Mouse (Mus musculus): ENCODE measurements at regions not wholly inside any gene's neighbourhood (a gene's known extent, or its start where the extent isn't known, plus 50 kb on each side); places are given as distances from the start of the nearest gene placed in this dataset.

DNA sequence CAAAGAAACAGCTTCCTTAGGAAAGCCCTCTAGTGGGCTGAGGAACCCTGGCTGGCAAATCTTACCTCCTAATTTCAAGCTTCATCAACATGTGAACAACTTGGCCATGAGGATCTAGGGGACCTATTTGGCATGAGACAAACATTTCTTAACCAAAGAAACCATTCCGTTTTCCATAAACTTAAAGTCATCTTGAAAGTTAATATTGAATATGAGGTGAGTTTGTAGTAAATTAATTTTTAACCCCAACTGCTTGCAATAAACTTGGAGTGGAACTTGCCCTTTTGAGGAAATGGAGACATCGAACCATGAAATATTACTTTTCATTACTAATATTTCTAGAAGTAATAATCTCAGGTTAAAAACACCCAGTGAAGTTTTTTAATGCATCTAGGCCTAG lies 229.7 kb downstream of the Cdh26 start:
- Histone ChIP-seq H3K4me1 (ENCODE audit: insufficient read depth, low read depth, low read length) (no peaks in the 10 kb centered on the region), H3K36me3 (replicated peaks) (no peaks in the 10 kb centered on the region), H3K27me3 (ENCODE audit: insufficient read depth, low read length) (no peaks in the 10 kb centered on the region), H3K4me3 (ENCODE audit: low read depth, low read length) (no peak overlapping the region), H3K9me3 (replicated peaks) (peaks cover 78% of the 10 kb centered on the region)
- no peak for DNase-seq (ENCODE audit: low spot score)
- no peak for TF ChIP-seq GATA2 (IDR thresholded peaks at IDR 0.05; ENCODE audit: borderline replicate concordance, low read depth, low read length)
- TF ChIP-seq POLR2AphosphoS5 (IDR thresholded peaks at IDR 0.05; ENCODE audit: insufficient replicate concordance, low read depth, low read length) = no peak
- TF ChIP-seq GATA1 (IDR thresholded peaks at IDR 0.05; ENCODE audit: borderline replicate concordance, low read length) = no peak
- no peak for TF ChIP-seq TAL1 (conservative IDR thresholded peaks at IDR 0.05; ENCODE audit: low read depth, low read length)
- no peak for TF ChIP-seq CTCF (IDR thresholded peaks at IDR 0.05; ENCODE audit: low read depth, low read length)
- ATAC-seq (ENCODE audit: extremely low read depth, insufficient number of reproducible peaks, low FRiP score, poor library complexity, severe bottlenecking) = no peak

DNA sequence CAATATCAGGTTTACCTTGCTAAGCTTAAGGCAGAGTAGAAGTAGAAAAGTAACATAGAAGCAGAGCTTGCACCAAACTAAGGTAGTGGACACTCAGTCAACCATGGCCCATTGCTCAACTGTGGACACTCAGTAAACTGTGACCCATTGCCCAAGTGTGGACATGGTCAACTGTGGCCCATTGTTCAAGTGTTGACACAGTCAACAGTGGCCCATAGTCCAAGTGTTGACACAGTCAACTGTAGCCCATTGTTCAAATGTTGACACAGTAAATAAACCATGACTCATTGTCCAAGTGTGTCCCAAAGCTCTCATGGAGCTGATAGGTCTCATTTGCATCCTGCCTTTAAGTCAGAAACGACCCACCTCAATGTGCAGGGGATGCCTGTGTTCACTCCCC lies 232.1 kb downstream of the Cdh26 start:
- Histone ChIP-seq H3K4me3 (ENCODE audit: low read depth, low read length) (no peak overlapping the region), H3K27me3 (ENCODE audit: insufficient read depth, low read length) (no peaks in the 10 kb centered on the region), H3K36me3 (replicated peaks) (no peaks in the 10 kb centered on the region), H3K9me3 (replicated peaks) (peaks cover 90% of the 10 kb centered on the region), H3K4me1 (ENCODE audit: insufficient read depth, low read depth, low read length) (no peaks in the 10 kb centered on the region)
- DNase-seq (ENCODE audit: low spot score) = no peak
- TF ChIP-seq GATA2 (IDR thresholded peaks at IDR 0.05; ENCODE audit: borderline replicate concordance, low read depth, low read length) (no peak), TAL1 (conservative IDR thresholded peaks at IDR 0.05; ENCODE audit: low read depth, low read length) (no peak), CTCF (IDR thresholded peaks at IDR 0.05; ENCODE audit: low read depth, low read length) (no peak), GATA1 (IDR thresholded peaks at IDR 0.05; ENCODE audit: borderline replicate concordance, low read length) (no peak), POLR2AphosphoS5 (IDR thresholded peaks at IDR 0.05; ENCODE audit: insufficient replicate concordance, low read depth, low read length) (no peak)
- no peak for ATAC-seq (ENCODE audit: extremely low read depth, insufficient number of reproducible peaks, low FRiP score, poor library complexity, severe bottlenecking)

DNA sequence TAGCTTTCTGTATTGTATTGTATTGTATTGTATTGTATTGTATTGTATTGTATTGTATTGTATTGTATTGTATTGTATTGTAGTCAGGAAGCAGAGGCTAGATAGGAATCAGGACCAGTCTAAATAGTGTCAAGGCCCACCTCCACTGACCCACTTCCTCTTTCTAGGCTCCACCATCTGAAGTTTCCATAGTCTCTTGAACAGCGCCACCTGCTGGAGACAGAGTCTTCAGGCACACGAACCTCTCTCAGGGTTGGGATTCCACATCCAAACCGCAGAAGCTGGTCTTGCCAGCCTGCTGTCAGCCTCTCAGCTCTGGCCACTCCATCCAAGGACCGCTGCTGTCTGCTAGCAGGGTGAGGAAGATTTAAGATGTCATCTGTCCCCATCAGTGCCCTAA lies 234.6 kb downstream of the Cdh26 start:
- peaks cover 82% of the 10 kb centered on the region for H3K9me3 ChIP-seq (replicated peaks)
- no peaks in the 10 kb centered on the region for H3K27me3 ChIP-seq (ENCODE audit: insufficient read depth, low read length)
- DNase-seq (ENCODE audit: low spot score) (no peak), ATAC-seq (ENCODE audit: extremely low read depth, insufficient number of reproducible peaks, low FRiP score, poor library complexity, severe bottlenecking) (no peak)
- TF ChIP-seq TAL1 (conservative IDR thresholded peaks at IDR 0.05; ENCODE audit: low read depth, low read length) = no peak
- no peak for TF ChIP-seq POLR2AphosphoS5 (IDR thresholded peaks at IDR 0.05; ENCODE audit: insufficient replicate concordance, low read depth, low read length)
- TF ChIP-seq GATA1 (IDR thresholded peaks at IDR 0.05; ENCODE audit: borderline replicate concordance, low read length) = no peak
- no peak for TF ChIP-seq GATA2 (IDR thresholded peaks at IDR 0.05; ENCODE audit: borderline replicate concordance, low read depth, low read length)
- no peaks in the 10 kb centered on the region for H3K4me1 ChIP-seq (ENCODE audit: insufficient read depth, low read depth, low read length)
- H3K36me3 ChIP-seq (replicated peaks) = no peaks in the 10 kb centered on the region
- no peak overlapping the region for H3K4me3 ChIP-seq (ENCODE audit: low read depth, low read length)

DNA sequence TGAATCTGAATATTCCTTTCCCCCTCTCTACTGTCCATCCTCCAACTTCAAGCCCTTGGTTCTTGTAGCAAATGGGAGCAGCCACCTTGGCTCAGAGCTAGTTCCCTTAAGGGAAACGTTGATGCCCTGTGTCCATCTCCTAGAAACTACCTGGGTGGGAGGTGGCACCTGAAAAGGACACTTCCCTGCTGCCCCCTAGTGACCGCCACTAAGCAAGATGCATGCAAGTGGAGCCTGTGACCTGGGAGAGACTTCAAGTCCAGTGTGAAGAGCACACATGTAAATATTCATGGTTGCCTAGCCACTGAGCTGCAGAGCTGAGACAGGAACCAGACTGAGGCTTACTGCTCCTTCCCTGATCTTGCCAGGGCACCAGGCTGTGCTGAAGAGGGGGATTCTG lies 238.1 kb downstream of the Cdh26 start:
- DNase-seq (ENCODE audit: low spot score) (no peak), ATAC-seq (ENCODE audit: extremely low read depth, insufficient number of reproducible peaks, low FRiP score, poor library complexity, severe bottlenecking) (no peak)
- Histone ChIP-seq H3K36me3 (replicated peaks) (no peaks in the 10 kb centered on the region), H3K9me3 (replicated peaks) (peaks cover 87% of the 10 kb centered on the region), H3K4me3 (ENCODE audit: low read depth, low read length) (no peak overlapping the region), H3K4me1 (ENCODE audit: insufficient read depth, low read depth, low read length) (no peaks in the 10 kb centered on the region), H3K27me3 (ENCODE audit: insufficient read depth, low read length) (no peaks in the 10 kb centered on the region)
- TF ChIP-seq CTCF (IDR thresholded peaks at IDR 0.05; ENCODE audit: low read depth, low read length) = no peak
- no peak for TF ChIP-seq GATA1 (IDR thresholded peaks at IDR 0.05; ENCODE audit: borderline replicate concordance, low read length)
- TF ChIP-seq TAL1 (conservative IDR thresholded peaks at IDR 0.05; ENCODE audit: low read depth, low read length) = no peak
- no peak for TF ChIP-seq GATA2 (IDR thresholded peaks at IDR 0.05; ENCODE audit: borderline replicate concordance, low read depth, low read length)

DNA sequence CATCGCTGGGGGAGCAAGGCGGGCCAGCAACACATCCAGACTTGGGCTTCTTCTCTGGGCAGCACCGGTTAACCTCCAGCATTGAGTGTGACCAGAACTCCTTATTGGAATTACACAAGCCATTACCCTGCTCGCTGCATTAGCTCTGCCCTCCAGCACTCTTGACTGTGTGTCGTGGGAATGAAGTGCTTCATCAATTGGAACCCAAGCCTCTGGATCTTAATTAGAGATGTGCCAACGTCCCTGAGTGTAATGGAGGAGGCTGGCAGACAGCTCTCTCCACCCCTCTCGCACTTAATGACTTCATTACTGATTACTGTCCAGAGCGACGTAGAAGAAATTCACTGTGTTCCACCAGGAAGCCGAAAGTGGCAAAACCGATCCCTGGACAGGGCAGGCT lies 240.6 kb downstream of the Cdh26 start:
- ATAC-seq (ENCODE audit: extremely low read depth, insufficient number of reproducible peaks, low FRiP score, poor library complexity, severe bottlenecking) = no peak

DNA sequence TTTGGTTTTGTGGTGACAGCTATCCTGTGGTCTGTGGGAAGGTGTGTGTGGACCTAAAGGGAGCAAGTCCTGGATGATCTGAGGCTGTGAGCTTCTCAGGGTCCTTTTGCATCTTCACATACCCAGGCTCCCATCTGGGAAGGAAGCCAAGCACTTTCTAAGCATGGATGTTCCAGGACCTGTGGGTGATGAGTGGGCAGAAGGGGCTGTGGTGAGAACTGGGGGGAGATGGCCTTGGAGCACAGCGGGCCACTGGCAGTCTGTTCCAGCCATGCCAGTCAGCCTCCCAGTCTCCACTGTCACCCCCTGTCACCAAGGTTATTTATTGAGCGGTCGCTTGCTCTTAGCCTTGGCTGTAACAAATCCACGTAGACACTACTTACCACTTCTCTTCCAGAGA lies 243.3 kb downstream of the Cdh26 start:
- no peaks in the 10 kb centered on the region for H3K27me3 ChIP-seq (ENCODE audit: insufficient read depth, low read length)
- H3K4me1 ChIP-seq (ENCODE audit: insufficient read depth, low read depth, low read length) = no peaks in the 10 kb centered on the region
- ATAC-seq (ENCODE audit: extremely low read depth, insufficient number of reproducible peaks, low FRiP score, poor library complexity, severe bottlenecking) = no peak
- no peak overlapping the region for H3K4me3 ChIP-seq (ENCODE audit: low read depth, low read length)
- no peaks in the 10 kb centered on the region for H3K36me3 ChIP-seq (replicated peaks)
- TF ChIP-seq GATA1 (IDR thresholded peaks at IDR 0.05; ENCODE audit: borderline replicate concordance, low read length) (no peak), POLR2AphosphoS5 (IDR thresholded peaks at IDR 0.05; ENCODE audit: insufficient replicate concordance, low read depth, low read length) (no peak), CTCF (IDR thresholded peaks at IDR 0.05; ENCODE audit: low read depth, low read length) (no peak), GATA2 (IDR thresholded peaks at IDR 0.05; ENCODE audit: borderline replicate concordance, low read depth, low read length) (no peak), TAL1 (conservative IDR thresholded peaks at IDR 0.05; ENCODE audit: low read depth, low read length) (no peak)
- DNase-seq (ENCODE audit: low spot score) = no peak
- H3K9me3 ChIP-seq (replicated peaks) = peaks cover 89% of the 10 kb centered on the region

More for the DNA sequence above, 240.6 kb downstream of the Cdh26 start:
- Histone ChIP-seq H3K9me3 (replicated peaks) (peaks cover 87% of the 10 kb centered on the region), H3K4me3 (ENCODE audit: low read depth, low read length) (no peak overlapping the region), H3K36me3 (replicated peaks) (no peaks in the 10 kb centered on the region), H3K27me3 (ENCODE audit: insufficient read depth, low read length) (no peaks in the 10 kb centered on the region), H3K4me1 (ENCODE audit: insufficient read depth, low read depth, low read length) (no peaks in the 10 kb centered on the region)
- TF ChIP-seq TAL1 (conservative IDR thresholded peaks at IDR 0.05; ENCODE audit: low read depth, low read length) (no peak), POLR2AphosphoS5 (IDR thresholded peaks at IDR 0.05; ENCODE audit: insufficient replicate concordance, low read depth, low read length) (no peak), CTCF (IDR thresholded peaks at IDR 0.05; ENCODE audit: low read depth, low read length) (no peak), GATA2 (IDR thresholded peaks at IDR 0.05; ENCODE audit: borderline replicate concordance, low read depth, low read length) (no peak), GATA1 (IDR thresholded peaks at IDR 0.05; ENCODE audit: borderline replicate concordance, low read length) (no peak)
- no peak for DNase-seq (ENCODE audit: low spot score)

DNA sequence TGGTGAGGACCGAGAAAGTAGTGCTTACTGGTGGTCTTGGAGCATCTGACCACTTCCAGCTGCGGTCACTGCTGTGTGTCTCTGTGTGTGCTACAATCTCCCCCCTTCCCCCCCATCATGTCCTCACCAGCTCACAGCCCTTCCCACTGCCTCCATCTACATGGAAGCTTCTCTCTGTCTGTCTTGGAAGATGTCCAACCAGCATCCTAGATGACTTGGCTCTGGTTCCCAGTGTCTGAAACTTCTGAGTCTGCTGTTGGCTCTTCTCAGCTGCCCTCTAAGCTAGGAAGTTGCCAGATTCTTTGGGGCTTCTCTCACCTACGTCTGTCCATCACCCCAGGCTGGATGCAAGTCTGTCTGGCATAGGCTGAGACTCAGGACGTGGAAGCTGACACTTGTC lies 244.3 kb downstream of the Cdh26 start:
- Histone ChIP-seq H3K27me3 (ENCODE audit: insufficient read depth, low read length) (no peaks in the 10 kb centered on the region), H3K36me3 (replicated peaks) (no peaks in the 10 kb centered on the region), H3K9me3 (replicated peaks) (peaks cover 93% of the 10 kb centered on the region), H3K4me3 (ENCODE audit: low read depth, low read length) (no peak overlapping the region), H3K4me1 (ENCODE audit: insufficient read depth, low read depth, low read length) (no peaks in the 10 kb centered on the region)
- ATAC-seq (ENCODE audit: extremely low read depth, insufficient number of reproducible peaks, low FRiP score, poor library complexity, severe bottlenecking) = no peak
- TF ChIP-seq GATA1 (IDR thresholded peaks at IDR 0.05; ENCODE audit: borderline replicate concordance, low read length) (no peak), GATA2 (IDR thresholded peaks at IDR 0.05; ENCODE audit: borderline replicate concordance, low read depth, low read length) (no peak), POLR2AphosphoS5 (IDR thresholded peaks at IDR 0.05; ENCODE audit: insufficient replicate concordance, low read depth, low read length) (no peak), TAL1 (conservative IDR thresholded peaks at IDR 0.05; ENCODE audit: low read depth, low read length) (no peak), CTCF (IDR thresholded peaks at IDR 0.05; ENCODE audit: low read depth, low read length) (no peak)
- no peak for DNase-seq (ENCODE audit: low spot score)
